Mouse (Mus musculus): Measurements from ENCODE around the gene Xrcc5. TPM values are rescaled to one million over a fixed set of nuclear protein-coding genes. Genes with fewer than 3 reads are reported as not detected.
A peak's percentile ranks its signal among the peaks of the same experiment; 100 is the strongest.

The Xrcc5 gene
- total and polyA plus RNA-seq, 3 experiments = 32.7 to 47.2 TPM; not detected in 1

DNA sequence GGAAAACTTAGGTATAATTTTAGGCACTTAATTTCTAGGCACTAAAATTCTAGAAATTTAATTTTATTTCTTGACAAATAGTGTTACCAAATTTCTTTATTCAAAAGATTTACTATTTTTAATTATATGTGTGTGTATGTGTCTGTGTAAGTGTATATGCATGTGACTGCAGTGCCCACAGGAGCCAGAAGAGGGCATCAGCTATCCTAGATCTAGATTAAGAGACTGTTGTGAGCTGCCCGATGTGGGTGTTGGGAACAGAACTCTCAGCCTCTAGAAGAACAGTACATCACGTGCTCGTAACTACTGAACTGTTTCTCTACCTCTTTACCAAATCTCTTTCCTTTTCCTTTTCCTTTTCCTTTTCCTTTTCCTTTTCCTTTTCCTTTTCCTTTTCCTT is 73.3 kb downstream of the Xrcc5 start:
- H3K9ac ChIP-seq (ENCODE audit: control insufficient read depth, low read depth, low read length, poor library complexity, severe bottlenecking) = no peak overlapping the region
- TF ChIP-seq TAL1 (IDR thresholded peaks at IDR 0.05; ENCODE audit: low read length) (no peak), CTCF (IDR thresholded peaks at IDR 0.05 in 2 of 3, conservative IDR thresholded peaks at IDR 0.05 in 1 of 3; ENCODE audit: control insufficient read depth in 1 of 3, insufficient read depth in 1 of 3, low read depth in 2 of 3, low read length in 3 of 3, poor library complexity in 1 of 3, severe bottlenecking in 1 of 3) (peak; percentile 6 to 26 (median 15); a peak in 2 of 6 replicates)
- H3K27ac ChIP-seq (ENCODE audit: control insufficient read depth, low read depth, low read length) = no peak overlapping the region
- H3K79me2 ChIP-seq (ENCODE audit: control insufficient read depth, insufficient read depth, low read length, poor library complexity) = no peaks in the 10 kb centered on the region
- DNase-seq (ENCODE audit: low read depth, low spot score) = peak; percentile 16
- H3K36me3 ChIP-seq (ENCODE audit: control insufficient read depth in 1 of 2, insufficient read depth in 2 of 2, low read length in 2 of 2) = no peaks in the 10 kb centered on the region; a peak in 2 of 4 replicates
- H3K4me1 ChIP-seq (ENCODE audit: control insufficient read depth in 1 of 2, insufficient read depth in 2 of 2, low read length in 2 of 2) = no peaks in the 10 kb centered on the region
- no peaks in the 10 kb centered on the region for H3K27me3 ChIP-seq (ENCODE audit: control insufficient read depth in 1 of 2, insufficient read depth in 2 of 2, low read length in 2 of 2)
- H3K4me3 ChIP-seq (ENCODE audit: control insufficient read depth in 1 of 2, insufficient read depth in 1 of 2, low read depth in 2 of 2, low read length in 2 of 2) = no peak overlapping the region
- no peaks in the 10 kb centered on the region for H3K9me3 ChIP-seq (replicated peaks; ENCODE audit: insufficient read depth, low read length)

DNA sequence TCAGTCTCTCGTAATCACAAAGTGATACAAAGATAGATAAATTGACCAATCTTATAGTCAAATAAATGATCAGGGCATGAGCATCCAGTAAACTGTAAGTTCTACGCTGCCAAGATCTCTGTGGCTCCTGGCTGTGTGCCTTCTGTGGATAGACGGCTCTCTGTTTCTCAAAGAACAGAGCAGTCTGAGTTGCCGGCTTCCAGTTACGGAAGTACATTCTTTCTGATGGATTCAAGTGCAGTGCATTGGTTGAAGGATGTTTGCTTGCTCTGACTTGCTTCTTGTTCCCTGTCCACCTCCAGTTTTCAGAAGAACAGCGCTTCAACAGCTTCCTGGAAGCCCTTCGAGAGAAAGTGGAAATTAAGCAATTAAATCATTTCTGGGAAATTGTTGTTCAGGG is 75.8 kb downstream of the Xrcc5 start:
- no peaks in the 10 kb centered on the region for H3K27me3 ChIP-seq (ENCODE audit: control insufficient read depth in 1 of 2, insufficient read depth in 2 of 2, low read length in 2 of 2)
- TF ChIP-seq HCFC1 (IDR thresholded peaks at IDR 0.05; ENCODE audit: low read depth, low read length) (no peak), POLR2AphosphoS2 (IDR thresholded peaks at IDR 0.05; ENCODE audit: low read length) (no peak), ELF1 (IDR thresholded peaks at IDR 0.05; ENCODE audit: low read depth, low read length) (no peak), MAZ (IDR thresholded peaks at IDR 0.05; ENCODE audit: low read depth, low read length) (no peak), RCOR1 (IDR thresholded peaks at IDR 0.05; ENCODE audit: low read depth, low read length) (no peak), ZMIZ1 (IDR thresholded peaks at IDR 0.05; ENCODE audit: low read depth, low read length) (no peak), SMC3 (IDR thresholded peaks at IDR 0.05; ENCODE audit: low read depth, low read length) (no peak)
- H3K9me3 ChIP-seq (replicated peaks; ENCODE audit: insufficient read depth, low read length) = no peaks in the 10 kb centered on the region
- no peaks in the 10 kb centered on the region; a peak in 2 of 4 replicates for H3K36me3 ChIP-seq (ENCODE audit: control insufficient read depth in 1 of 2, insufficient read depth in 2 of 2, low read length in 2 of 2)
- no peak overlapping the region for H3K9ac ChIP-seq (ENCODE audit: control insufficient read depth, low read depth, low read length, poor library complexity, severe bottlenecking)
- no peaks in the 10 kb centered on the region for H3K79me2 ChIP-seq (ENCODE audit: control insufficient read depth, insufficient read depth, low read length, poor library complexity)
- no peaks in the 10 kb centered on the region for H3K4me1 ChIP-seq (ENCODE audit: control insufficient read depth in 1 of 2, insufficient read depth in 2 of 2, low read length in 2 of 2)
- no peak for DNase-seq (ENCODE audit: low read depth, low spot score)
- no peak overlapping the region for H3K27ac ChIP-seq (ENCODE audit: control insufficient read depth, low read depth, low read length)
- no peak overlapping the region for H3K4me3 ChIP-seq (ENCODE audit: control insufficient read depth in 1 of 2, insufficient read depth in 1 of 2, low read depth in 2 of 2, low read length in 2 of 2)

DNA sequence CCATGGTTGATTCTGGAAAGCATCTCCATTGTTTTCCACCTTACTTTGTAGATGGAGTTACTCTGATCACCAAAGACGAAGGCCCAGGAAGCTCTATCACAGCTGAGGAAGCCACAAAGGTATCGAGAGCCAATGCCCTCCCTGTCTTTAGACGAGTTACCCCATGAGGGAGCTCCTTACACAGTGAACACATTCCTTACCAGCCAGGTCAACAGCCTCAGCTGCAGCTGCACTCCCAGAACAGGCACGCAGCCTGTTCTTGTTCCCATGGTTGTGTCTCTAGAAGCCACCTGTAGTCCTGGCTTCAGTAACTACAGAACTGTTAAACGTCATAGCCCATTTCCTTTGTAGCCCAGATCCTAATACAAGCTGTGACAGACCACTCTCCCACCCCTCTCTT is 76.4 kb downstream of the Xrcc5 start:
- no peaks in the 10 kb centered on the region for H3K4me1 ChIP-seq (ENCODE audit: control insufficient read depth in 1 of 2, insufficient read depth in 2 of 2, low read length in 2 of 2)
- no peaks in the 10 kb centered on the region; a peak in 2 of 4 replicates for H3K36me3 ChIP-seq (ENCODE audit: control insufficient read depth in 1 of 2, insufficient read depth in 2 of 2, low read length in 2 of 2)
- H3K4me3 ChIP-seq (ENCODE audit: control insufficient read depth in 1 of 2, insufficient read depth in 1 of 2, low read depth in 2 of 2, low read length in 2 of 2) = no peak overlapping the region
- no peaks in the 10 kb centered on the region for H3K79me2 ChIP-seq (ENCODE audit: control insufficient read depth, insufficient read depth, low read length, poor library complexity)
- no peaks in the 10 kb centered on the region for H3K27me3 ChIP-seq (ENCODE audit: control insufficient read depth in 1 of 2, insufficient read depth in 2 of 2, low read length in 2 of 2)
- TF ChIP-seq NELFE (IDR thresholded peaks at IDR 0.05; ENCODE audit: low read depth, low read length) = no peak
- TF ChIP-seq KAT2A (conservative IDR thresholded peaks at IDR 0.05; ENCODE audit: low read depth, low read length) = no peak
- TF ChIP-seq TBP (IDR thresholded peaks at IDR 0.05; ENCODE audit: low read depth, low read length) = no peak
- TF ChIP-seq MYB (IDR thresholded peaks at IDR 0.05; ENCODE audit: low read depth, low read length) = no peak
- TF ChIP-seq CHD1 (IDR thresholded peaks at IDR 0.05; ENCODE audit: low read depth, low read length) = no peak
- no peak for TF ChIP-seq ZC3H11A (IDR thresholded peaks at IDR 0.05; ENCODE audit: low read depth, low read length)
- no peak for TF ChIP-seq POLR2A (IDR thresholded peaks at IDR 0.05; ENCODE audit: control insufficient read depth in 1 of 2, insufficient read depth in 1 of 2, low read depth in 1 of 2, low read length in 2 of 2, poor library complexity in 1 of 2)
- TF ChIP-seq MAX (IDR thresholded peaks at IDR 0.05; ENCODE audit: low read length) = no peak
- TF ChIP-seq TCF12 (IDR thresholded peaks at IDR 0.05; ENCODE audit: low read depth, low read length) = no peak
- no peak overlapping the region for H3K9ac ChIP-seq (ENCODE audit: control insufficient read depth, low read depth, low read length, poor library complexity, severe bottlenecking)
- H3K27ac ChIP-seq (ENCODE audit: control insufficient read depth, low read depth, low read length) = no peak overlapping the region
- no peaks in the 10 kb centered on the region for H3K9me3 ChIP-seq (replicated peaks; ENCODE audit: insufficient read depth, low read length)
- DNase-seq (ENCODE audit: low read depth, low spot score) = no peak

Data from MEL (cell line).